Mouse (Mus musculus) midbrain, embryonic 13.5 days (tissue): ENCODE data around the gene Slc15a5. TPM values are rescaled to one million over a fixed set of nuclear protein-coding genes. Genes with fewer than 3 reads are reported as not detected.
"Not testable (repeated sequence)": the region's sequence is repeated elsewhere in the genome, so short reads cannot be mapped to it uniquely, and the experiment has no call there.

Source experiments
- ATAC-seq: fragments of 200-750 bp; cut with Nextera tagmentation; 2 replicates; pipeline ENCODE4 v1.8.0; 2017; ENCODE audit warnings: mild to moderate bottlenecking, moderate TSS enrichment, moderate library complexity
- H3K27ac ChIP-seq: fragments of 300-500 bp; sonication (generic); 2 replicates; pipeline ENCODE4 v1.5.1; 2015; ENCODE audit warnings: inconsistent platforms, mild to moderate bottlenecking, moderate library complexity
- H3K27me3 ChIP-seq: fragments of 300-500 bp; sonication (generic); 2 replicates; pipeline ENCODE4 v1.6.1; 2015; ENCODE audit warnings: mild to moderate bottlenecking, inconsistent platforms
- H3K36me3 ChIP-seq: fragments of 300-500 bp; sonication (generic); 2 replicates; pipeline ENCODE4 v1.6.1; 2015; ENCODE audit warnings: mild to moderate bottlenecking, inconsistent platforms
- H3K4me1 ChIP-seq: fragments of 300-500 bp; sonication (generic); replicated peaks from 2 replicates; pipeline ENCODE4 v1.6.1; 2015; ENCODE audit warnings: inconsistent platforms
- H3K4me2 ChIP-seq: fragments of 300-500 bp; sonication (generic); replicated peaks from 2 replicates; pipeline ENCODE4 v1.6.1; 2015; ENCODE audit warnings: moderate library complexity, mild to moderate bottlenecking, inconsistent platforms
- H3K4me3 ChIP-seq: fragments of 300-500 bp; sonication (generic); replicated peaks from 2 replicates; pipeline ENCODE4 v1.5.1; 2015; ENCODE audit warnings: mild to moderate bottlenecking, inconsistent platforms
- H3K9ac ChIP-seq: fragments of 300-500 bp; sonication (generic); replicated peaks from 2 replicates; pipeline ENCODE4 v1.6.1; 2015; ENCODE audit warnings: mild to moderate bottlenecking, inconsistent platforms
- H3K9me3 ChIP-seq: fragments of 300-500 bp; sonication (generic); 2 replicates; pipeline ENCODE4 v1.6.1; 2016; ENCODE audit warnings: mild to moderate bottlenecking, inconsistent platforms
- WGBS: fragments of 180-500 bp; shearing (Covaris S2); methylation state at CpG from one replicate; pipeline ENCODE4 v1.1.7; 2015; 5-methylcytosine and 5-hydroxymethylcytosine counted together
- polyA plus RNA-seq: library from polyadenylated mRNA; unstranded; fragments of >200 nt; fragmentation: Nextera tagmentation; extraction: Ambion mirVana; gene quantifications from 2 replicates; pipeline ENCODE4 v1.2.1, GENCODE M21; 2015

Slc15a5 gene
- polyA plus RNA-seq, result not detected in 2 replicates

DNA sequence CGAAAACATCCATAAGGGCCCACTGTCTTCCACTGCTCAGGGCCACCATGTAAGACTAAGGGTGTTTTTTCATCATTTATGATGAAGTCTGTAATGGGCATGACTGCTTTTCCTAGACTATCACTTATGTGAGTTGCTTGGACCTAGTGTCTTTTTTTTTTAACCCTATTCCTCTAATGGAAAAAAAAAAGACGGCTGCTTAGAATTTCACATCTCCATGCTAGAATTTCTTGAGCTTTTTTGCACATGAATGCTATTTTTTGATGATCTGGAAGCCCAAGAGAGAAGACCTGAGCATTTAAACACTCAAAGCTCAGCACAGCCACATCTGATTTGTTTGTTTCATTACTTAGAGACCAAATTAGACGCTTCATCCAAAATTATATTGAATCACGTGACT is at the start of gene Slc15a5:
Gene Slc15a5, minus strand, starts transcription at position 101 of the 400 bp plus-strand sequence.
- Histone ChIP-seq H3K4me3 (no peak within 1 kb of the TSS), H3K9me3 (no peaks in the 10 kb centered on the region), H3K4me1 (no peaks in the 10 kb centered on the region), H3K4me2 (no peak within 1 kb of the TSS), H3K36me3 (no peaks in the 10 kb centered on the region), H3K9ac (no peak within 1 kb of the TSS), H3K27ac (no peak within 1 kb of the TSS), H3K27me3 (no peaks in the 10 kb centered on the region)
- WGBS, result 83% methylated on average over 4 of the region's 4 CpGs
- no peak for ATAC-seq

DNA sequence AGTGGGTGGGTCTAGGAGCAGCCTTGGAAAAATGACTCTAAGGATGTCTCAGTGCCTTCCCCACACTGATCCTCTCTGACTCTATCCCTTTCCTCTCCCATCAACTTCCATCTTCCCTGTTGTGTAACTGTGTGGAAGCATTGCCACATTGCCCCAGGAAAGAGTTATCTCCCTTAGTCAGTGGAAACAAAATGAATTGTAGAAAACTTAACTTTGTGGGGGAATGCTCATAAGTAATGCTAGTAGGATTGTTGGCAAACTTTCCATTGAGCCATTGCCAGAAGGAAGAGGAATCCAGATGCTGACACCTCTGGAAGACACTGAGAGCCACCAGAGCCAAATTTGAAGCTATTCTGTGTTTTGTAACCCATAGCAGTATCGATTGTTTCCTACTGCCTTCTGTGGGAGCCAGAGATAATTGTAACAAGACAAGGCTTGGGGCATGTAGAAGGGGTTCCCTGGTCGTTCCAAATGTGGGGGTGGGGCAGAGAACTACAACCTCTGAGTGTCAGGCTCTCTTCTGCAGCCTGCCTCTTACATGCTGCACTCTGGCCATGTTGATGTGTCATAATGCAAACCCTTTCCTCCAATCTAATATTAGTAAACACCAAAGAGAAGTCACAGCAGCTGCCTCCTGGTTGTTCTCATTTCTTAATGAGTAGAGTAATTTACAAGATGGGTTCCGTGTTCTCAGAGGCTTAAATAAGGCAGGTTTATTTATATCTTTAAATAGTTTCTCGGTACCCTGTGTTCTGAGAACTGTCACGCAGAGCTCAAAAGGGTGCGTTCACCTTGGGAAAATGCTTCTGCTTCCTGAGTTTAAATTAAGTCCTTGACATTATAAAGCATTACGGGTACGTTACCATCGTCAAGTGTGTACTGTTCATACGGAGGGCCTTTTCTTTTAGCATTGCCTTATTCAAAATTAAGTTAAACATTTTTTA is 48.9 kb upstream of the Slc15a5 start:
- H3K4me3 ChIP-seq, result no peak overlapping the region
- 86% methylated on average over 10 of the region's 10 CpGs for WGBS
- H3K27ac ChIP-seq, result no peak overlapping the region
- H3K36me3 ChIP-seq, result no peaks in the 10 kb centered on the region
- no peak overlapping the region for H3K9ac ChIP-seq
- no peaks in the 10 kb centered on the region for H3K4me1 ChIP-seq
- no peak for ATAC-seq
- H3K4me2 ChIP-seq, result no peak overlapping the region
- no peaks in the 10 kb centered on the region for H3K27me3 ChIP-seq
- H3K9me3 ChIP-seq, result no peaks in the 10 kb centered on the region

DNA sequence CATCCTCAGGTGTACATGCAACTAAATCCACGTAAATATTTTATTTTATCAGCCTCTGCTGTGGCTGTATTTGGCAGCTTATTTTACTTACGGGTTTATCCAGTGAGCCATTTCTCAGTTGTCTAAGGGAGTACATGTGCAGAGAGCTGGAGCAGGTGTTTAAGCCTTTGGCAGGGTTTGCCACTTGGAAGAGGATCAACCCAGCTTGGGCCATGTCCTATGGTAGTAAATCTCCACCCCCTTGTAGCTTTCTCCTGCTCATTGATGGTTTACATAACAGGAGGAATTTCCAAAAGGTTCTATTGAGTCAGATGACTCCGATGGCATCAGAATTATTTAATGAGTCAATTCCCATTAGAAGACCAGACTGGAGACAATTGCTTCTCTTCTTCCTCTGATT is 37.8 kb upstream of the Slc15a5 start:
- Histone ChIP-seq H3K9ac (no peak overlapping the region), H3K36me3 (no peaks in the 10 kb centered on the region), H3K4me2 (no peak overlapping the region), H3K4me1 (no peaks in the 10 kb centered on the region), H3K9me3 (no peaks in the 10 kb centered on the region), H3K4me3 (no peak overlapping the region), H3K27ac (no peak overlapping the region), H3K27me3 (no peaks in the 10 kb centered on the region)
- WGBS, result 89% methylated on average over 3 of the region's 3 CpGs
- ATAC-seq, result no peak

DNA sequence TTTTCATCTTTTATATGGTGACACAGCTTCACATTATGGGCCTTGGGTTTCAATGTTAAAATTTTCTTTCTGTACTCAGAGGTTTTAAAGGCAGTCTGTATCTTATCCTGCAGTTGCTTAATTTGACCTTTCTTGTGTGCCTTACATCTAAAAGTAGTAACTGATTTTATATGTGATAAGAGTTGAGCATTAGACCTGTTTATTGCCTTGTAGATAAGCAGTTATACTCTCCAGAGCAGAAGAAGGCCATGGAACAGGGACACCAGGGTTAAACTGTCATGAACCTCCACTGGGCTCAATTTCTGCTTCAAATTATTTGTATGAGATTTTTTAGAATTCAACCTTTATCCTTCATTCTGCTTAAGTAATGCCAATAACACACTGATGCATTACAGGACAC is 24.8 kb upstream of the Slc15a5 start:
- Histone ChIP-seq H3K9me3 (no peaks in the 10 kb centered on the region), H3K27ac (no peak overlapping the region), H3K9ac (no peak overlapping the region), H3K4me3 (no peak overlapping the region), H3K4me1 (no peaks in the 10 kb centered on the region), H3K4me2 (no peak overlapping the region), H3K27me3 (no peaks in the 10 kb centered on the region), H3K36me3 (no peaks in the 10 kb centered on the region)
- ATAC-seq, result no peak

DNA sequence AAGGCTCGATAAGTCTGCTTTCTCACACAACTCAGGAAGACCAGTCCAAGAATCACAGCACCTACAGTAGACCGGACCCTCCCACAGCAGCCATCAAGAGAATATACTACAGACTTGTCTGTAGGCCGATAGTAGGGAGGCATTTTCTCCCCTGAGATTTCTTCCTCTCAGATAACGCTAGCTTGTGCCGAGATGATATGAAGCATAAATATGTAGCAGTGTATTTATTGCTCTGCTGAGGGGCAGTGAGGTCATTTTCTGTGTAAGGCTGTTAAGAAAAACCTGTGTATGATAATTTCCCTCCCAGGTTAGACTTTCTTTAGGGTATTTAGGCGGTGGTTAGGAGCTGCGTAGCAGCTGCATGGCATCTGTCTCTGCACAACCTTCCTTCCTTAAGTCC is 23.2 kb upstream of the Slc15a5 start:
- H3K4me3 ChIP-seq, result no peak overlapping the region
- H3K9me3 ChIP-seq, result no peaks in the 10 kb centered on the region
- no peak overlapping the region for H3K4me2 ChIP-seq
- no peaks in the 10 kb centered on the region for H3K4me1 ChIP-seq
- H3K9ac ChIP-seq, result no peak overlapping the region
- H3K36me3 ChIP-seq, result no peaks in the 10 kb centered on the region
- no peaks in the 10 kb centered on the region for H3K27me3 ChIP-seq
- 82% methylated on average over 7 of the region's 7 CpGs for WGBS
- no peak for ATAC-seq
- no peak overlapping the region for H3K27ac ChIP-seq

DNA sequence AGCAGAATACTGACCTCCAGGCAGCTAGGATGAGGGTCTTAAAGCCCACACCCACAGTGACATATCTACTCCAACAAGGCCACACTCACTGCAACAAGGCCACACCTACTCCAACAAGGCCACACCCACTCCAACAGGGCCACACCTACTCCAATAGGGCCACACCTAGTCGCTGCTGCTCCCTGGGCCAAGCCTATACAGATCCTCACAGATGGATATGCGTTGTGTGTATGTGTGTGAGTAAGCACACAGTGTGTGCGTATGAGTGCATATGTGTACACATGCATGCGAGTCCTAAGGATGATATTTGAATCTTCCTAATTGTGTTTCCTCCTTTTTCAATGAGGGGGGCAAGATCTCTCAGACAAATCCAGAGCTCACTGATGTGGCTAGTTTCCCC is 22.1 kb upstream of the Slc15a5 start:
- no peaks in the 10 kb centered on the region for H3K27me3 ChIP-seq
- ATAC-seq, result peak; percentile 72
- no peak overlapping the region for H3K4me2 ChIP-seq
- no peaks in the 10 kb centered on the region for H3K4me1 ChIP-seq
- no peak overlapping the region for H3K27ac ChIP-seq
- no peaks in the 10 kb centered on the region for H3K36me3 ChIP-seq
- no peak overlapping the region for H3K9ac ChIP-seq
- H3K4me3 ChIP-seq, result no peak overlapping the region
- no peaks in the 10 kb centered on the region for H3K9me3 ChIP-seq
- WGBS, result 84% methylated on average over 4 of the region's 4 CpGs

DNA sequence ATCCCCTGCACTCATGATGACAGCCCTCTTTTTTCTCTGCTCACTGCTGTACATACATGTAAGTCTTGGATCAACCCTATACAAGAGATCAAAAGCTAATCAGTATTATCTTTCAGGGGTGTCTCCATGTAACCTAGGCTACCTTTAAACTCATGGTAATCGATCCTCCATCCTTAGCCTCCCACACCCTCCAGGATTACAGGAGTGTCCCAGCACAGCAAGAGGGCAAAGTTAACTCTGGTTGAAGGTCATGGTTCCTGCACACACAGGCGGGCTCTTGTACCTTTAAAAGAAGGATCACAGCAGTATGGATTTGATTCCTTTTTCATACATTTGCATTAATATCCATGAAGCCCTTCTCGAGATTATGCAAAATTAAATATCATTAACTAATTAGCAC is 19.9 kb upstream of the Slc15a5 start:
- Histone ChIP-seq H3K4me3 (no peak overlapping the region), H3K9ac (no peak overlapping the region), H3K27ac (no peak overlapping the region), H3K9me3 (no peaks in the 10 kb centered on the region), H3K4me1 (no peaks in the 10 kb centered on the region), H3K36me3 (no peaks in the 10 kb centered on the region), H3K4me2 (no peak overlapping the region), H3K27me3 (no peaks in the 10 kb centered on the region)
- no peak for ATAC-seq
- WGBS, result 60% methylated on average over 3 of the region's 3 CpGs

DNA sequence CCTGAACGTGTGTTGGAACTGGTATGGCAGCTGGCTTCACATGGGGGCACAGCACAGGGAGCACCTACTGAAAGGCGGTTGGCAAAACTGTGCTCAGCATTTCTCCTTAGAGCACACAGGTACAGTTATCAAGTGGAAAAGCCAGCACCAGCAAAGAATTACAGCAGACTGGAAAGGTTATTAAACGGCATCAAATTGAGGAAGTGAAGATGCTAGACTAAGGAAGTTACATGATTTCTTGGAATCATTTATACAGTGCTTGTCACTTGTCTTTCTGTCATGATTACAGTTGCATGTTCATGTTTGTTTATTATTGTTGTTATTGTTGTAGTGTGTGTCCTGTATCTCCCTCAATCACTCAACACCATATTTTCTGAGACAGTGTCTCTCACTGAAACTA is 15.3 kb upstream of the Slc15a5 start:
- Histone ChIP-seq H3K4me1 (no peaks in the 10 kb centered on the region), H3K36me3 (no peaks in the 10 kb centered on the region), H3K27ac (no peak overlapping the region), H3K9ac (no peak overlapping the region), H3K4me2 (no peak overlapping the region), H3K27me3 (no peaks in the 10 kb centered on the region), H3K4me3 (no peak overlapping the region), H3K9me3 (no peaks in the 10 kb centered on the region)
- no peak for ATAC-seq
- WGBS, result 92% methylated on average over 3 of the region's 3 CpGs

DNA sequence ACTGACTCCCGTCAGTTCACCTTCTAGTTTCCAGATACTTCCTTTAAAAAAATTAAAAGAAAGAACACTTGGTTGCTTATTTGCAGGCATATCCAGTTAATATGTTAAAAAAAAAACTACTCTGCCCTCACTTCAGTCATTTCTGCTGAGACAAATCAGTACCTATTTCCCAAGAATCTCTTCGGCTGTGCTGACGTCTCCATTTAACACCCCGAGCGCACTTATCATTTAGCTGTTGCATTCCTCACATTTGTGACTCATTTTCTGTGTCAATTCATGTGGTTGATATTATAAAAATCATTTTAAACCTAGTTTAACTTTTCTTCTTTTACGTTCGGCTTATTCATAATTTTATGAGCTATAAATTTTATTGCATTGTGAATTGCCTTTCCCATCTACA is 12.7 kb upstream of the Slc15a5 start:
- WGBS, result 93% methylated on average over 7 of the region's 7 CpGs
- Histone ChIP-seq H3K4me1 (no peaks in the 10 kb centered on the region), H3K27ac (no peak overlapping the region), H3K36me3 (no peaks in the 10 kb centered on the region), H3K4me2 (no peak overlapping the region), H3K27me3 (no peaks in the 10 kb centered on the region), H3K9me3 (no peaks in the 10 kb centered on the region), H3K4me3 (no peak overlapping the region), H3K9ac (no peak overlapping the region)
- ATAC-seq, result no peak

DNA sequence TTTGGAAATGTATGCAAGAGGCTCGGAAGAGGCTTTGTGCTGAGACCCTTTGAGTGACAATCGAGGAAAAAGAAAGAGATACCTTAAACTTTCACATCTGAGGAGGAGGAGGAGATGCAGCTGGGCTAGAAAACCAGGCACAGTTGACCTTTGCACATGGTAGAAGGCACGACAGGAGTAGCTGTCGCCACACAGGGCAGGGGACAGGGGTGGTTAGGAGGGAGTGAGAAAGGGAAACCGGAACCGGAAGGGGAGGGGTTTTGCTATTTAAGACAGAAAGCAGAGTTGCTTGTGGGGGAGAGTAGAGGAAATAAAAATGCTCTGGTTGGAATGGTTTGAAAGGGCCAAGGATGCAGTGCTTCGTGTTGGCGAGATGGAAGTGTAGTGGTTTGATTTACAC is 9.4 kb upstream of the Slc15a5 start:
- 79% methylated on average over 8 of the region's 8 CpGs for WGBS

DNA sequence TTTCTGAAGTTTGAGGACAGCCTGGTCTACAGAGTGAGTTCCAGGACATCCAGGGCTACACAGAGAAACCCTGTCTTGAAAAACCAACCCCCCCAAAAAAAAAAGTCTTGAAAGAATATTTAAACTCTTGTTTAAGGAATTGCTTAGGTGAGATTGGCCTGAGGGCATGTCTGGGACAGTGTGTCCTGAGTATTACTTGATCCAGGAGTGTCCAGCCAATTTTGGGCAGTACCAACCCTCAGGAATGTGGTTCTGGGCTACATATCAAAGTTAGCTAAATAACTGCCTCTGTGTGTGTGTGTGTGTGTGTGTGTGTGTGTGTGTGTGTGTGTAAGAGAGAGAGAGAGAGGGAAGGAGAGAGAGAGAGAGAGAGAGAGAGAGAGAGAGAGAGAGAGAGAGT is 6.7 kb upstream of the Slc15a5 start:
- not testable (repeated sequence) for H3K27me3 ChIP-seq, H3K36me3 ChIP-seq, ATAC-seq, H3K4me3 ChIP-seq, H3K4me1 ChIP-seq, H3K9me3 ChIP-seq, H3K4me2 ChIP-seq, H3K27ac ChIP-seq, H3K9ac ChIP-seq

More for the DNA sequence above, 9.4 kb upstream of the Slc15a5 start:
- Histone ChIP-seq H3K9me3 (no peaks in the 10 kb centered on the region), H3K27me3 (no peaks in the 10 kb centered on the region), H3K4me2 (no peak overlapping the region), H3K36me3 (no peaks in the 10 kb centered on the region), H3K4me3 (no peak overlapping the region), H3K4me1 (no peaks in the 10 kb centered on the region), H3K9ac (no peak overlapping the region), H3K27ac (no peak overlapping the region)
- ATAC-seq, result no peak

DNA sequence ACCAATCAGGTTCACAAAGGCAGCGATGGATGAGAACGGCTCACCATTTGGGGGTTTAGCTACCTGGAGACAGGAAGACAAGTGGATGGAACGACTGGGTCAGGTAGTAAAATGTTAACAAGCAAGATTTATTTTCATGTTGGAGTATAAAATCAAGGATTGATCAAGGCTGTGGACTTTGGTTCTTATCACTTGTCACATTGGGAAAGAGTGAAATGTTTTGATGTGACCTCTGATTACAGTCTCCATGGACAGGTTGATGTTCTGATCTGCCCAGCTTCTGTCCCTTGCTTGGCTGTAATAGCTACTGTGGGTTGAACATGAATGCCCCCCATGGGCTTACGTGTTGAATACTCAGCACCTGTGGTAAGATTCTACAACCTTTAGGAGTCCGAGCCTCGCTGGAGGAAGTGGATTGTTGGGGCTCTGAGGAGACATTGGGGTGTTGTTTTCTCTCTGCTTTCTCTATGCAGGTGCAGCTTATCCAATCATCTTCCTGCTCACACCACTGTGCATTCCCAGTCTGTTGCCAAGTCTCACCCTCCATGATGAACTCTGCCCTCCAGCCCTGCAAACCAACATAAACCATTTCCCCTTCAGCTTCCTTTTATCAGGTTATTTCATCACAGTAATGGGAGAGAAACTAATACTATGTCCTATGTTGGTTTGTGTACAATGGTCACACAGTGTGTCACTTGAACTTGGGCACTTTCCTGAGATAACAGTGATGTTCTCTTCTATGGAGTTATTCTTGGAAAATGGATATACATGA is 1.2 kb upstream of the Slc15a5 start:
- H3K4me3 ChIP-seq, result no peak overlapping the region
- H3K4me2 ChIP-seq, result no peak overlapping the region
- 89% methylated on average over 6 of the region's 6 CpGs for whole genome bisulfite sequencing
- H3K9ac ChIP-seq, result no peak overlapping the region
- no peak overlapping the region for H3K27ac ChIP-seq
- no peaks in the 10 kb centered on the region for H3K27me3 ChIP-seq
- H3K9me3 ChIP-seq, result no peaks in the 10 kb centered on the region
- no peak for ATAC-seq
- H3K36me3 ChIP-seq, result no peaks in the 10 kb centered on the region
- H3K4me1 ChIP-seq, result no peaks in the 10 kb centered on the region
